Mouse (Mus musculus): ENCODE data around the gene Lcn11. TPM values are rescaled to one million over a fixed set of nuclear protein-coding genes. Genes with fewer than 3 reads are reported as not detected.
A peak's percentile ranks its signal among the peaks of the same experiment; 100 is the strongest.

The Lcn11 gene
- total and polyA plus RNA-seq, 3 experiments, result not detected

- no peak overlapping the region for H3K27ac ChIP-seq
- no peak overlapping the region for H3K9ac ChIP-seq (ENCODE audit: low read depth, low read length)
- no peaks in the 10 kb centered on the region for H3K4me1 ChIP-seq (ENCODE audit: control insufficient read depth, insufficient read depth, low read length)
- no peaks in the 10 kb centered on the region for H3K79me2 ChIP-seq (replicated peaks; ENCODE audit: control insufficient read depth, insufficient read depth, low read length)
- no peaks in the 10 kb centered on the region for H3K27me3 ChIP-seq (ENCODE audit: control insufficient read depth, insufficient read depth, low read length)
- H3K36me3 ChIP-seq (ENCODE audit: control insufficient read depth, insufficient read depth, low read length), result no peaks in the 10 kb centered on the region
- H3K4me3 ChIP-seq, result no peak overlapping the region
- intact Hi-C loops (cut with DNase I), result no loop called here
- WGBS, result 70% methylated on average over 4 of the region's 4 CpGs
- TF ChIP-seq POLR2A (IDR thresholded peaks at IDR 0.05; ENCODE audit: insufficient read depth, low read depth, low read length), result no peak
- no peak for TF ChIP-seq CTCF (IDR thresholded peaks at IDR 0.05)
- TF ChIP-seq EP300 (IDR thresholded peaks at IDR 0.05; ENCODE audit: insufficient read depth, low read depth, low read length), result no peak
- DNase-seq, result no peak
Observed at GRCm38 (mm10) chr2:25780921-25781320, 4.1 kb downstream of the Lcn11 start.

DNA sequence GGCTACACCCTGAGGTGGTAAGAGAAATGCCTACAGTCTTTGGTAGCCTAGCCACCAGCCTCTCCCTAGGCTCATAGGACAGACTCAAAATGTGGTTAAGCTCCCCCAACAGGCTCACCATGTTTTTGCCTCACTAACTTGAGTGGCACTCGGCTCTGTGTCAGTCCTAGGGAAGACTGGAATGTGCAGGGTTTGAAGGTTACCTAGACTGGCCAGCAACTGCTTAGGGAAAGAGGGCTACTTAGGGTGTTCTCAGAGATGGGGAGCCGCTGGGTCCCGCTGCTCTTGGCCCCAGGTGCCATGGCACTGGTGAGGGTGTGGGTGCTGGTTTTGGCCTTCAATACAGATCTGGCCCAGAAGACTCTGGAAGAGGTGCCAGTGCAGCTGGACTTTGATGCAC is 5.1 kb downstream of the Lcn11 start, which contains the start of gene Gm13539:
Gm13539 (plus strand) TSS at position 301 of the 400 bp plus-strand sequence.
- WGBS, result 87% methylated on average over 3 of the region's 3 CpGs

GRCm38 (mm10) chr2:25785573-25786322 is 8.9 kb downstream of the Lcn11 start:
- H3K4me1 ChIP-seq (ENCODE audit: control insufficient read depth, insufficient read depth, low read length), result no peaks in the 10 kb centered on the region
- DNase-seq, result no peak

More for the DNA sequence above, 5.1 kb downstream of the Lcn11 start, which contains the start of gene Gm13539:
- Histone ChIP-seq H3K36me3 (ENCODE audit: control insufficient read depth, insufficient read depth, low read length) (no peaks in the 10 kb centered on the region), H3K9ac (ENCODE audit: low read depth, low read length) (no peak within 1 kb of the TSS), H3K79me2 (replicated peaks; ENCODE audit: control insufficient read depth, insufficient read depth, low read length) (no peaks in the 10 kb centered on the region), H3K4me3 (no peak within 1 kb of the TSS), H3K27me3 (ENCODE audit: control insufficient read depth, insufficient read depth, low read length) (no peaks in the 10 kb centered on the region), H3K4me1 (ENCODE audit: control insufficient read depth, insufficient read depth, low read length) (no peaks in the 10 kb centered on the region), H3K27ac (no peak within 1 kb of the TSS)
- TF ChIP-seq EP300 (IDR thresholded peaks at IDR 0.05; ENCODE audit: insufficient read depth, low read depth, low read length) (no peak), POLR2A (IDR thresholded peaks at IDR 0.05; ENCODE audit: insufficient read depth, low read depth, low read length) (no peak), CTCF (IDR thresholded peaks at IDR 0.05) (no peak)
- intact Hi-C loops (cut with DNase I), result no loop called here
- no peak for DNase-seq

GRCm38 (mm10) chr2:25789092-25789491 is 12.3 kb downstream of the Lcn11 start:
- no peak for DNase-seq
- intact Hi-C loops (cut with DNase I), result no loop called here
- Histone ChIP-seq H3K36me3 (ENCODE audit: control insufficient read depth, insufficient read depth, low read length) (no peaks in the 10 kb centered on the region), H3K27ac (no peak overlapping the region), H3K4me1 (ENCODE audit: control insufficient read depth, insufficient read depth, low read length) (no peaks in the 10 kb centered on the region), H3K9ac (ENCODE audit: low read depth, low read length) (no peak overlapping the region), H3K79me2 (replicated peaks; ENCODE audit: control insufficient read depth, insufficient read depth, low read length) (no peaks in the 10 kb centered on the region), H3K27me3 (ENCODE audit: control insufficient read depth, insufficient read depth, low read length) (no peaks in the 10 kb centered on the region), H3K4me3 (no peak overlapping the region)
- TF ChIP-seq POLR2A (IDR thresholded peaks at IDR 0.05; ENCODE audit: insufficient read depth, low read depth, low read length), result no peak
- TF ChIP-seq EP300 (IDR thresholded peaks at IDR 0.05; ENCODE audit: insufficient read depth, low read depth, low read length), result no peak
- no peak for TF ChIP-seq CTCF (IDR thresholded peaks at IDR 0.05)
- WGBS, result 60% methylated on average over 3 of the region's 3 CpGs

More at GRCm38 (mm10) chr2:25785573-25786322, 8.9 kb downstream of the Lcn11 start:
- no peak overlapping the region for H3K4me3 ChIP-seq
- TF ChIP-seq POLR2A (IDR thresholded peaks at IDR 0.05; ENCODE audit: insufficient read depth, low read depth, low read length) (no peak), EP300 (IDR thresholded peaks at IDR 0.05; ENCODE audit: insufficient read depth, low read depth, low read length) (no peak), CTCF (IDR thresholded peaks at IDR 0.05) (no peak)
- no peaks in the 10 kb centered on the region for H3K36me3 ChIP-seq (ENCODE audit: control insufficient read depth, insufficient read depth, low read length)
- no peak overlapping the region for H3K27ac ChIP-seq
- WGBS, result 68% methylated on average over 5 of the region's 5 CpGs
- intact Hi-C loops (cut with DNase I), result no loop called here
- H3K9ac ChIP-seq (ENCODE audit: low read depth, low read length), result no peak overlapping the region
- no peaks in the 10 kb centered on the region for H3K27me3 ChIP-seq (ENCODE audit: control insufficient read depth, insufficient read depth, low read length)
- no peaks in the 10 kb centered on the region for H3K79me2 ChIP-seq (replicated peaks; ENCODE audit: control insufficient read depth, insufficient read depth, low read length)

GRCm38 (mm10) chr2:25797635-25798034 is 20.8 kb downstream of the Lcn11 start:
- H3K79me2 ChIP-seq (replicated peaks; ENCODE audit: control insufficient read depth, insufficient read depth, low read length), result no peaks in the 10 kb centered on the region
- H3K27ac ChIP-seq, result no peak overlapping the region
- intact Hi-C loops (cut with DNase I), result no loop called here
- H3K4me3 ChIP-seq, result no peak overlapping the region
- H3K27me3 ChIP-seq (ENCODE audit: control insufficient read depth, insufficient read depth, low read length), result no peaks in the 10 kb centered on the region
- 20% methylated on average over 2 of the region's 2 CpGs for WGBS
- peak; percentile 10 to 35 for DNase-seq
- TF ChIP-seq POLR2A (IDR thresholded peaks at IDR 0.05; ENCODE audit: insufficient read depth, low read depth, low read length) (no peak), CTCF (IDR thresholded peaks at IDR 0.05) (no peak), EP300 (IDR thresholded peaks at IDR 0.05; ENCODE audit: insufficient read depth, low read depth, low read length) (no peak)
- no peaks in the 10 kb centered on the region for H3K4me1 ChIP-seq (ENCODE audit: control insufficient read depth, insufficient read depth, low read length)
- H3K36me3 ChIP-seq (ENCODE audit: control insufficient read depth, insufficient read depth, low read length), result no peaks in the 10 kb centered on the region
- H3K9ac ChIP-seq (ENCODE audit: low read depth, low read length), result no peak overlapping the region

DNA sequence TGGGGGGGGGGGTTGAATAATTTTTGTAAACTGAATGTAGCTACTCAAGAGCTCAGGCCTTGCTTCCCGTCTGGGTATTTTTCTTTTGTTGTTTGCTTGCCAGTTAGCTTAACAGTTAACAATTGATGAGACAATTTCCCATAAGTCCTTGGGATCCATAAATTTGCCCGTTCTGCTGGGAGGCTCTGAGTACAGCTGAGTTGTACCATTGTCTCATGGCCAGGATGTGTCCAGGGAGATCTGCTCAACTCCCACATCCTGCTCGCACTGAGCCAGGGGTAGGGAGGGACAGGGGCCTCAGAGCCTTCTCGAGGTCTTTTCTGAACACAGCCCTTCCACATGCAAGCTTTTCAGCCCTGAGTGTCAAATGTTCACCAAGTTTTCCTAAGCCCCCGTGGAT is 21.2 kb downstream of the Lcn11 start:
- Histone ChIP-seq H3K27ac (no peak overlapping the region), H3K79me2 (replicated peaks; ENCODE audit: control insufficient read depth, insufficient read depth, low read length) (no peaks in the 10 kb centered on the region), H3K27me3 (ENCODE audit: control insufficient read depth, insufficient read depth, low read length) (no peaks in the 10 kb centered on the region), H3K9ac (ENCODE audit: low read depth, low read length) (no peak overlapping the region), H3K4me1 (ENCODE audit: control insufficient read depth, insufficient read depth, low read length) (no peaks in the 10 kb centered on the region), H3K36me3 (ENCODE audit: control insufficient read depth, insufficient read depth, low read length) (no peaks in the 10 kb centered on the region), H3K4me3 (no peak overlapping the region)
- TF ChIP-seq CTCF (IDR thresholded peaks at IDR 0.05), result no peak
- no peak for TF ChIP-seq POLR2A (IDR thresholded peaks at IDR 0.05; ENCODE audit: insufficient read depth, low read depth, low read length)
- no peak for TF ChIP-seq EP300 (IDR thresholded peaks at IDR 0.05; ENCODE audit: insufficient read depth, low read depth, low read length)
- intact Hi-C loops (cut with DNase I), result no loop called here
- no peak for DNase-seq
- 22% methylated on average over 5 of the region's 5 CpGs for WGBS

Measured in heart, adult 2 months (tissue).